Mouse (Mus musculus) thymus, adult 2 months (tissue): ENCODE results near the gene Myo9b.

Experiments
- CTCF ChIP-seq: fragments of 200-500 bp; IDR thresholded peaks from 2 replicates; pipeline ENCODE4 v1.5.1; 2012; ENCODE audit warnings: mild to moderate bottlenecking, control low read depth, low read length, moderate library complexity, borderline replicate concordance; ENCODE audit not compliant: control insufficient read depth, poor library complexity, insufficient read depth; ENCODE audit errors: extremely low read depth
- POLR2A ChIP-seq: fragments of 200-500 bp; IDR thresholded peaks from 2 replicates; pipeline ENCODE4 v1.6.1; 2012; ENCODE audit warnings: mild to moderate bottlenecking, low read length, control low read depth, moderate library complexity; ENCODE audit not compliant: control insufficient read depth, poor library complexity, insufficient read depth; ENCODE audit errors: extremely low read depth

GRCm38 (mm10) chr8:71388267-71388666 is 115.8 kb downstream of the Myo9b start:
- TF ChIP-seq CTCF (no peak), POLR2A (no peak)
